Mouse (Mus musculus): Measurements from ENCODE around the gene Coasy.
A peak's percentile ranks its signal among the peaks of the same experiment; 100 is the strongest.
"Not testable (repeated sequence)": the region's sequence is repeated elsewhere in the genome, so short reads cannot be mapped to it uniquely, and the experiment has no call there.

The Coasy gene

GRCm38 (mm10) chr11:101087682-101088055 is 5.3 kb downstream of the Coasy start:
- DNase-seq (ENCODE audit: low read depth, low spot score): no peak

DNA sequence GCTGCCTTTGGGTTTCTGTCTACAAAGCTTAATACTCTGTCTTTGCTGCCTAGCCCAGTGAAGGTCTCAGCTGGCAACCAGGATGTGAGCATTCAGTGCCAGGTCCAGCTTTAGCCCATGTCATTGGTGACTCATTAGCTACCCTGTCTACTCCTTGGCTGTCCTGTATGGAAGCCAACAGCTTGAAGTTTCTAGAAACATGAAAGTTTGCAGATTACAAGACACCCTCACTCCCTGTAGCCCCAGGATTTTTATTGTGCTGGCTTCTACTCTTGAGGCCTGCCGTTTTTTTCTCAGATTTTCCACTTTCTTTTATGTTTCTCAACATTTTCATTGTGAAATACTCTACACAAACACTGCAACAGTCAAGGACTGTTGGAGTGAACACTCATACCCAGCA is 7.6 kb downstream of the Coasy start:
- DNase-seq (ENCODE audit: low read depth, low spot score): no peak

DNA sequence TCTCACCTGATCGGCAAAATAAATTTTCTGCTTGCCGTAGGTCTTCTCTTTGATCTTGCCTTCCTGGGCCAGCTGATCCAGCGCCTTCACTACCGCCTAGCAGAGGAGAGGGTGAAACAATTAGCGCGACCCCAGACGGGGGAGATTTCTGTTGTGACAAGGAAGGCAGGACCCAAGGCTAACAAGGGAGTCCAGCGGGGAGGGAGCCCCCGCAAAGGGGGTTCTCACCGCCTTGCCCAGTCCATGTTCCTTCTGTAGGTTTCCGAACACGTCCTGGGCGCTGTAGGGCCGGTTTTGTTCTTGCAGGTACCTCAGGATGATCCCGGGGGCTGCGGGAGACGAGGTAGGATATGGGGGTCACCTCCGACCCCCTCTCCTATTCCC is 12.6 kb downstream of the Coasy start:
- DNase-seq (ENCODE audit: low read depth, low spot score): no peak

- DNase-seq (ENCODE audit: low read depth, low spot score): peak; percentile 89
Measured at GRCm38 (mm10) chr11:101095314-101096024, 13.1 kb downstream of the Coasy start, which contains the start of gene Psmc3ip. TSS of gene Psmc3ip (minus strand) at chr11:101095436.

DNA sequence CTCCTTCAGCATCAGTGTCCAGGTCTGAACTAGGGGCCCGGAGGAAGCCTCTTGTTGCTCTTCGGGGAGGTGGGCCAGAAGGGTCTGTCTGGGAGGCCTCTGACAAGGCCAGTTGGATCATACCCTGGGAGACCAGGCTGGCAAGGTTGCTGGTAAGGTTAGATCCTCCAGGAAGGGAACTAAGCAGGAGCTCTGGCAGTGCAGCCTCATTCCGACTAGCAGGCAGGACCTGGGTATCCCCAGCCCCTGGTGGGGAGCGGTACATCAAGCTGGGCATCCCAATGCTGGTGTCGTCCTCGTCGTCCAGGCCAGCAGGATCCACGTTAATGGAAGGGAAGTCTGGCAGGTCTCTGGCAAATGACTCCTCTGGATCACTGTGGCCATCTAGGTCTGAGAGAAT is 15.9 kb downstream of the Coasy start:
- no peak for DNase-seq (ENCODE audit: low read depth, low spot score)

DNA sequence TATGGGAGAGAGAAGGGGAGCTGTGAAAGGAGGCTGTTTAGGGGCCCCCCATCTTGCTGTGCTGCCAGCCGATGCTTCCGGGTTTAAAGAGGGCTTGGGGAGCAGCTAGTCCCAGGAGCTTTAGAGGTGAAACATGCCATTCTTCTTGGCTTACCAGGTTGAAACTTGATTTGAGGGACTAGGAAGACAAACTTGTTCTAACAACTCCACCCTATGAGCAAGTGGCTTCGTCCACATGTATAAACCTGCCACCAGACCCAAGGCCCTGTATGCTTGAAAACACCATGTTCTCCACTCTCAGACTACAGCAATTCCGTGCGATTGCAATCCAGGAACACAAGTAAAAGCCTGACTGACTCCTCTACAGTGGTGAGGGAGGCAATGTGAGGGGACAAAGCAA is 20.6 kb downstream of the Coasy start:
- no peak for DNase-seq (ENCODE audit: low read depth, low spot score)

GRCm38 (mm10) chr11:101109351-101109750 is 27.0 kb downstream of the Coasy start:
- DNase-seq (ENCODE audit: low read depth, low spot score): no peak

DNA sequence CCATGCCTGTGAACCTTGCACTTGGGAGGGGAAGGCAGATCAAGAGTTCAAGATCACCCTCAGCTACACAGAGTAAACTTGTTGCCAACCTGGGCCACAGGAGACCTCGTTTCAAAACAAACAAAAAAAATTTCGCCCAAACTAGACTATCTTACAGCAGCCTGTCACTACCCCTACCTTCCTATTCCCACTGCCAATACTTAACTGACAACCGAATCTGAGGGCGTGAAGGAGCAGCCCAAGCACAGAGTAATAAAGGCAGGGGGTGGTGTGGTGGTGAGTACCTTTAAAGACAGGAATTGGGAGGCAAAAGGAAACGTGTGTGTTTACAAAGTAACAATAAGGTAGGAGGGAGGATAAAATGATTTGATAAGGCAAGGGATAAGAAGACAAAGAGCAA is 28.3 kb downstream of the Coasy start:
- DNase-seq (ENCODE audit: low read depth, low spot score): no peak

GRCm38 (mm10) chr11:101111178-101111577 is 28.8 kb downstream of the Coasy start:
- no peak for DNase-seq (ENCODE audit: low read depth, low spot score)

DNA sequence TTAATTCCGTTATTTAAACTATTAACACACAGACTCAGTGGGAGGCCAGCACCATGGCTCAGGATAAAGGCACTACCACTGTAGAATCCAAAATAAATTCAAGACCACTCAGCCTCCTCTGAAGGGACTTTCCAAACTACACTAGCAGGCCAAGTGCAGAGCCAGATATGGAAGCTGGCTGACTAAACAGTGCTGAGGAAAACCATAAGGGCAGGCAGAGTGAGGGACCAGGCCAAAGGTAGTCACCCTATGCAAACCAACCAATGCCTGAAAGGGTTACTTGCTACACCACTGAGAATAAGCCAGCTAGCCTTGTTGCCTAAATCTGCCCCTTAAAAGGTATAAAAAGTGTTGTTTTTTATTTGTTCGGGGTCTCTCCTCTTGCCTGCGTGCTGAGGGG is 29.8 kb downstream of the Coasy start:
- DNase-seq (ENCODE audit: low read depth, low spot score): no peak

DNA sequence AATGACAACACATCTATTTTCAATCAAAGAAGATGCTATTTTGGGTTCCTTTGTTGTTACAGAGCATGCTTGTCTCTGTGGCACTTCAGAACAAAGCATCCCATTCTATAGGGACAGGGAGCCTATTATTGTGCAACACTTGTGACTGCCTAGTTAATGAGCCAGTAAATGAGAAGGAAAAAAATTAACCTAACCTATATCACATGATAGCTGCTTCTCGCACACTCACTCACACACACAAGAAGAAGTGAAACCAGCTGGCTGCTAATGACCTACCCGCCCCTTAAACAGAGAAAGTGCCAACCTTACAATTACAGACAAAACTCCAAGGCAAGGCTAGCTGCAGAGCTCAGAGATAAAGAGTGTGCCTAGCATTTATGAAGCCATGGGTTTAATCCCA is 33.2 kb downstream of the Coasy start:
- DNase-seq (ENCODE audit: low read depth, low spot score): no peak

DNA sequence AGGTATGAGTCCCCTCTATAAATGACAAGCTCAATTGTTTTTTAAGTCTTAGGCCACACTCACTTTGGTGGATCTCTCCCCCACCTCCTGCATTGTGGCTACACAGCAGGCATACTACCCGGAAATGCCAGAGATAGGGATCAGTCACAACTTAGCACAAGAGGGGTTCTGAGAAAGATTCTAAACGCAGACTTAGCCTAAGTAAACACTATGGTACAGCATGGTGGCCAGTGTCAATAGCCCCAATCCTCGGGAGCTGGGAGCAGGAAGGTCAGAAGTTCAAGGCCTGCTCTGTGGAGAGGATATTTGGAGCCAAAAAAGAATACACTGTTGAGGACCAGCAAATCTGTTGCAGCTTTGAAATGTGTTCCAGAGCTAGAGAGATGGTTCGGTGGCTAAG is 35.7 kb downstream of the Coasy start:
- DNase-seq (ENCODE audit: low read depth, low spot score): no peak

GRCm38 (mm10) chr11:101119131-101119760 is 36.9 kb downstream of the Coasy start:
- no peak for DNase-seq (ENCODE audit: low read depth, low spot score)

DNA sequence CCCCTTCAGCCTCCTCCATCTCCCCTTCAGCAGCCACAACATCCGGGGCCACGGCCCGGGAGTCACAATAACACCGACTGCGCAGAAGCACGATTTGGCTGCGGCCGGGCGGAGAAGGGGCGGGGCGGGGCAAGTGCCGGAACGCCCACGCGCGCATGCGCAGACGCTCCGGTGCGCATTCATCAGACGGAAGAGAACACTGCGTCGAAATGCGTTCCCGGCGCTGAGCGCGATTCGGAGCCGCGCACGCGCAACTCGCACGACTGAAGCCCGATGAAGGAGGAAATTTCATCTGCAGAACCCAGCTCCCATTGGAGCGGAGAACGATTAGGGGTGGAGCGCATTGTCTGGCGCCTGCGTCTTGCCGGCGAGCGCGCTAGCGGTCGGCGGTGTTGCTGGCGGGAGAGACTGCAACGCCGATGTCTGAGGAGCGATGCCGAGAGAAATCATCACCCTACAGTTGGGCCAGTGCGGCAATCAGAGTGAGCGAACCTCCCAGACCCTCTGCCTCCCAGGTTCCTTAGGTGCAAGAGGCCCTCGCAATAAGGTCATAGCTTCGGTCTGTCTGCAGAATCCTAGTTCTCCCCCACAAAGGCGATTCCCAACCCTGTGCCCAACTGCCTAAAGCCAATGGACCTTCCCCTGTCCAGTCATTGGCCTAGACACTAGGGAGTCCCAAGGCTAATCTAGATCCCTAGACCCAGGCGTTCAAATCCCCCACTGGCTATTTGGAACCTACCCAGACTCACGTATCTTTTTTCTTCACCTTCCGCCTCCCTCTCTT is 37.6 kb downstream of the Coasy start, which contains the start of the genes Retreg3 and Tubg1:
Gene Retreg3 (minus strand): TSS at position 133 of the 784 bp plus-strand sequence.
Gene Tubg1 (plus strand): TSS at position 178 of the 784 bp plus-strand sequence.
- DNase-seq (ENCODE audit: low read depth, low spot score): peak; percentile 98

GRCm38 (mm10) chr11:101120545-101121188 is 38.3 kb downstream of the Coasy start:
- DNase-seq (ENCODE audit: low read depth, low spot score): no peak

GRCm38 (mm10) chr11:101124494-101124893 is 42.1 kb downstream of the Coasy start:
- not testable (repeated sequence) for DNase-seq (ENCODE audit: low read depth, low spot score)

- DNase-seq (ENCODE audit: low read depth, low spot score): not testable (repeated sequence)
Measured at GRCm38 (mm10) chr11:101125008-101125407, 42.6 kb downstream of the Coasy start.

GRCm38 (mm10) chr11:101127075-101127474 is 44.7 kb downstream of the Coasy start:
- DNase-seq (ENCODE audit: low read depth, low spot score): no peak

- no peak for DNase-seq (ENCODE audit: low read depth, low spot score)
Measured at GRCm38 (mm10) chr11:101128996-101129577, 46.7 kb downstream of the Coasy start.

GRCm38 (mm10) chr11:101130056-101130756 is 47.8 kb downstream of the Coasy start:
- DNase-seq (ENCODE audit: low read depth, low spot score): no peak

DNA sequence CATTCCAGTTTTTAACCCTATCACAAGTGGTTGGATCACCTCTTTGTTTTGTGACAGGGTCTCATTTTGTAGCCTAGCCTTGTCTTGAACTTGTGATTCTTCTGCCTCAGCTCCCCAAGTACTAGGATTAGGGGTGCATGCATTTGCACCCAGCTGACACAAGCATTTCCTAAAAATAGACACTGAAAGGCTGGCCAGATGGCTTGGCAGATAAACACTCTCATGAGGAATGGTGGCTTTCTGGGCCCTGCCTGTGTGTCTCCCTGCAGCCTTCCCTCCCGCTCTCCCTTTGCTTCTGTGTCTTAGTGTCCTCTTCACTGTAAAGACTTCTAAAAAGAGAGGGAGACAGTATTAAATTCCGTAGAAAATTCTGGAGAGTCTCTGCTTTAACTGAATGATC is 48.8 kb downstream of the Coasy start:
- DNase-seq (ENCODE audit: low read depth, low spot score): no peak

Data from brain, embryonic 18.5 days (tissue).